Mouse (Mus musculus): ENCODE measurements at regions not wholly inside any gene's neighbourhood (a gene's known extent, or its start where the extent isn't known, plus 50 kb on each side); places are given as distances from the start of the nearest gene placed in this dataset.

DNA sequence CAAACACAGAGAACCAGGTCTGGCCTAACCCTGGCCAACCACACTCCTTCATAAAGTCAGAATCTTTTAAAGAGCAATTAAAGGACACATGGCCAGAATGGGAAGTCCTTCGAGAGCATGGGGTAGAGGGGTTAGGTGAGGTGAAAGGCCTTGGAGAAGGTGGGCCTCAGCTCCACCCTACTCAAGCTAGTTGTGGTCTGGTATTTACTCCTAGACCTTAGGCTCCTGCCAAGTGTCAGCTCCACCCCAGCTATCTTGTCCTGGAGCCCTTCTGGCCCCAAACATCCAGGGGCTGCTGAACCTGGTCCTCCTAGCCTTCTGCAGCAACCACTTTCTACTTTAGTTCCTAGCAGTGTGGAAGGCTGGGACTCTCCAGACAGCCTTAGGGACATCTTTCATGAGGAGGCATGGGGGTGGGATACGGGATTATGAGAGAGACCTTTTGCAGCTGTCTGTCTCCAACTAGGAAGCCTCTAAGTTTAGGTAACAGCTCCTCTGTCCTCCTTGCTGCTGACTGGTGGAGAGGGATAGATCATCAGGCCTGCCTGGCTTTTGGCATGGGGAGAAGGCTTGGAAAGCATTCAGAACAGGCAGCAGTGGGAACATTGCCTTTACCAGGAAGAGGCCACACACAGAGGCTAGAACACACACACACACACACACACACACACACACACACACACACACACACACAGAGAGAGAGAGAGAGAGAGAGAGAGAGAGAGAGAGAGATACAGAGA, 90.0 kb upstream of the Ercc6l2 start:
- TF ChIP-seq MAX (IDR thresholded peaks at IDR 0.05; ENCODE audit: low read depth) (no peak), MYOD1 (IDR thresholded peaks at IDR 0.05; ENCODE audit: control insufficient read depth in 1 of 3, insufficient read length in 2 of 3, low read depth in 2 of 3) (no peak)
